Mouse (Mus musculus) A20 (cell line): ENCODE measurements around the gene Klhdc10.

Source experiments
- DNase-seq: peaks from one replicate; pipeline ENCODE4 v3.0.0-alpha.2; 2011; ENCODE audit warnings: low read depth, low spot score

Klhdc10 gene

DNA sequence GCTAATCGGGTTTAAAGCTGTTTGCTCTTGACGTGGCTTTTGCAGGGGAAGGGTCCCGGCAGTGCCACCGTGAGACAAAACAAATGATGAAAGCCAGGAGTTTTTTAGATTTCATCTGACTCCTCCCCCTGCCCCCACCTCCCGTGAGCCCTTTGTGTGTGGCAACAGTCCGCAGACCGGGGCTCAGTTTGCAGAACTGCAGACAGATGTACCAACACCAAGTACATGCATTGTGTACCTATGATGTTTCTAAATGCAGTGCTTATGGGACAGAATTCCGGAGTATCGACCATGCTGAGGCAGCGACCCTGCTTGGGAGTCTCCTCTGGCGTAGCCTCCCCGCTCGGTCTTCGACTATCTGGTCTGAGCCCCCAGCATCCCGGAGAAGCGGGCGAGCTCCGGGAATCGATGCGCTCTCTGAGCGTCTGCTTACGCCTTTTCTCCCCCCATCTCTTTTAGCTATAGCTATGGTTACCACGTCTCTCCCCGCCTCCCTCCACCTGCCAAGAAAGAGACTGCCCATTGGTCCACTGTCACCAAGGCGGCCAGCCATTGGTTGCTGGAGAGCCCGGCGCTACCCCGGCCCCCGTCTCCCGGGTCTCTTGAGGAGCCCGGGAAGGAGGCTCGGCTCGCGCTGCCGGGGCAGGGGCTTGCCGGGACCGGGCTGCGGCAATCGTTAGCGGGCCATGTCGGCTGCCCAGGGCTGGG, at the start of gene Klhdc10:
Klhdc10 (plus strand) TSS at position 561 of the 708 bp plus-strand sequence.
- peak; percentile 99 for DNase-seq

- DNase-seq, result no peak
Observed at GRCm38 (mm10) chr6:30352762-30353161, 48.9 kb upstream of the Klhdc10 start.

DNA sequence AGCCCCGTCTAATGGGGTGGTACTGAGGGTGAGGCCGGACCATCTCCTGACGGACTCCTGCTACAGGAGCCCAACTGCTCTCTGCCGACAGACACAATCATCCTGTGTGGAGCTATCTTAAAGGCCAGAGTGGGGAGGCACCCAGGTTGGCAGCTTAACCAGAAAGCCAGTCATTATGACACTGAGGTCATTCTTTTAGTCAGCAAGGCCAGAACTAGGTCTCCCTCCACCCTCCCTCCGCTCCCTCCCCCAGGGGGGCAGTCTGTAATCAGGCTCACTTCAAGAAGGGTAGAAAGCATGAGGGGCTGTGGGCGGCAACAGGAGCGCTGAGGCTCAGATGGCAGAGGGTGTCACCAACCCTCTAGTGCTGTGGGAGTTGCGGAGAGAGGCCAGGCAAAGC, 48.0 kb upstream of the Klhdc10 start:
- no peak for DNase-seq

GRCm38 (mm10) chr6:30354760-30355159, 46.9 kb upstream of the Klhdc10 start:
- peak; percentile 68 for DNase-seq

GRCm38 (mm10) chr6:30355701-30356100, 46.0 kb upstream of the Klhdc10 start:
- DNase-seq, result peak; percentile 10

DNA sequence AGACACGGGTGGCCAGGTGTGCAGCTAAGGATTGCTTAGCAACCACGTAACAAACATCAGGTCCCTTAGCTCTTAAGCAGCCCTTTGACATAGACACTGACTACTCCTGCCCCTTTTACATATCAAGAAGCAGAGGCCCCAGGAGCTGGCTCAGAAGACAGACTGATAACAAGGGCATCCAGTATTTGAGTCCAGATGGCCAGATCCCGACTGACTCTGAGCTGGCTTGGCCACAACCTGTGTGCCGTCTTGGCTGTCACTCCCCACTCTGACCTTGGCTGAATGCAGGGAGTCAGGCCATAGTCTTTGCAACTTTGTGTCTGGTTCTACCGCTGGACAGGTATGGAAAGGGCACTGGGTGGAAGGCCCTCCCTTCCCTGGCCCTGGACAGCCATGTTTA, 45.5 kb upstream of the Klhdc10 start:
- DNase-seq, result peak; percentile 25

GRCm38 (mm10) chr6:30356680-30357079, 45.0 kb upstream of the Klhdc10 start:
- DNase-seq, result no peak

- peak; percentile 82 for DNase-seq
Observed at GRCm38 (mm10) chr6:30357561-30358177, 44.0 kb upstream of the Klhdc10 start.

GRCm38 (mm10) chr6:30359762-30360509, 41.7 kb upstream of the Klhdc10 start:
- DNase-seq, result no peak

- DNase-seq, result no peak
Observed at GRCm38 (mm10) chr6:30363808-30364207, 37.9 kb upstream of the Klhdc10 start.

DNA sequence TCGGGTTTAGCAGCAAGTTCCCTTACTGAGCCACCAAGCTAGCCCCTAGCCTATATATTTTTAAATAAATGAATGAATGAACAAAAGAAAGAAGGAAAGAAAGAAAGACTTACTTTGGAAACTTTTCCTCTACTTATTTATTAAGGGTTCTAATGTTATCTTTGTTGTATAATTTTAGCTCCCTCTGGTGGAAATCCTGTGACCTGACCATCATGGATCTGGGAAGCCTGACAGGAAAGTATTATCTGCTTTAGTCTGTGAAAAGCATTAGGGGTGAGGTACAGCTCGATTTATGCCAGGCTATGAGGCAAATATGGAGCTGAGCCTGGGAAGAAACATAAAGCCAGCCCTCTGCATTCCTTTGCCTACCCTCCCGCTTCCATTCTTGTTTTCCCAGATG, 32.4 kb upstream of the Klhdc10 start:
- no peak for DNase-seq

DNA sequence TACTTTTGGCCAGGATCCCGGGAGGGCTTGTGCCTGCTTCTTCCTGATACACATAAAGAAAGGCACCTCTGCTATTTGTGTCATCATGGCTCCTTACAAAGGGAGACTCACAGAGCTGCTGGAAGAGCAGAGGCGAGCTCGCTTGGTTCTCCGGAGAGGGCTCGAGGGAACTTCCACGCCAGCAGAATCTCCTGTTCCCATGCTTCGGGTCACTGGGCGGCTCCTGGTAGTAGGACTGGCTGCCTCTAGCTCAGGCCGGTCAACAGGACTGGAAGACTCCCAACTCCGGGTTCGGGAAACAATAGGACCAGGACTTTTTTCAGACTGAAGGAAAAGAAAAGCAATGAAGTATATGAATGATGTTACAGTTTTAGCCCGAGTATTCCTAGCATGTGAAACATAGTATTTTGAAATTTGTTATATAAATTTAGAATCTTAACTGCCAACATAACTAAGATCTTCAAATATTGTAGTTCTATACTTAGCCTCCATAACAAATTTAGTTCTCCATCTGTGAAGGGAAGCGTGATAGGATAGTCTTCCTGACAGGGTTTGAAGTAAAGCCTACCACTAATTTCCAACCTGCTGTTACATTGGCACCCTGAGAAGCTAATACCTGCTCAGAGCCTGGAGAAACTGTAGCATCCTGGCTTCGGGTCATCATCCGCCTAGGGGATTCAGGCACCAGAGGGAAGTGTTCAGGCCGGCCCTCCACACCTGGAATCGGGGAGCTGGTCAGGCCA, 28.9 kb upstream of the Klhdc10 start:
- DNase-seq, result no peak

GRCm38 (mm10) chr6:30374731-30375510, 26.7 kb upstream of the Klhdc10 start:
- no peak for DNase-seq

GRCm38 (mm10) chr6:30375791-30376190, 25.9 kb upstream of the Klhdc10 start:
- DNase-seq, result no peak

GRCm38 (mm10) chr6:30381116-30381515, 20.6 kb upstream of the Klhdc10 start:
- DNase-seq, result peak; percentile 16

- peak; percentile 24 for DNase-seq
Observed at GRCm38 (mm10) chr6:30390271-30390670, 11.4 kb upstream of the Klhdc10 start.

- DNase-seq, result peak; percentile 95
Observed at GRCm38 (mm10) chr6:30390714-30391697, 10.7 kb upstream of the Klhdc10 start, which contains the start of gene Zc3hc1. Gene Zc3hc1 (minus strand): TSS chr6:30391028.

DNA sequence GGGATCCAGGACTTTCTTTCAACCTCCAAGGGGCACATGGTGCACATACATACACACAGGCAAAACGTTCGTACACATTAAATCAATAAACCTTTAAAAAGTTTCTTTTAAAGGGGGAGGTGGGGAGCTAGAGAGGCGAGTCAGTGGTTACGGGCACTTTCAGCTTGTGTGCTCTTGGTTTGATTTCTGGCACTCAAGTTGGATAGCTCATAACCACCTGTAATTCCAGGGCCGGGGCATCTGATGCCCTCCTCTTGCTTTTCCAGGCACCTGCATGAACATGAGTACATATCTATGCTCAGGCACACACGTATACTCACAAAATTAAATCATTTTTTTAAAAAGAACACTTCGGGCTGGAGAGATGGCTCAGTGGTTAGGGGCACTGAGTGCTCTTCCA, 9.7 kb upstream of the Klhdc10 start:
- no peak for DNase-seq

DNA sequence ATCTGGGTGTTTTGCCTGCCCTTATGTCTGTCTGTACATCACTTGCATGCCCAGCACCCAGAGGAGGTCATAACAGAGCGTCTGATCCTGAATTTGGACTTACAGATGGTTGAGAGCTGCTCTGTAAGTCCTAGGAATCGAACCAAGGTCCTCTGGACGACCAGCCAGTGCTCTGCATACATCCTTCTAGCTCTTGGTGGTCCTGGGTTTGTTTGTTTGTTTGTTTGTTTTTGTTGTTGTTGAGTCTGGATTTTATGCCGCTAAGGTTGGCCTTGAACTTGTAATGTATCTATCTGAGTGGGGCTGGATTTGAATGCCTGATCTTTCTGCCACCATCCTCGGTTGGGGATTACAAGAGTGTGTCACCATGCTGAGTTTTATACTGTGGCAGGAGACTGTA, 1.5 kb upstream of the Klhdc10 start:
- DNase-seq, result no peak

DNA sequence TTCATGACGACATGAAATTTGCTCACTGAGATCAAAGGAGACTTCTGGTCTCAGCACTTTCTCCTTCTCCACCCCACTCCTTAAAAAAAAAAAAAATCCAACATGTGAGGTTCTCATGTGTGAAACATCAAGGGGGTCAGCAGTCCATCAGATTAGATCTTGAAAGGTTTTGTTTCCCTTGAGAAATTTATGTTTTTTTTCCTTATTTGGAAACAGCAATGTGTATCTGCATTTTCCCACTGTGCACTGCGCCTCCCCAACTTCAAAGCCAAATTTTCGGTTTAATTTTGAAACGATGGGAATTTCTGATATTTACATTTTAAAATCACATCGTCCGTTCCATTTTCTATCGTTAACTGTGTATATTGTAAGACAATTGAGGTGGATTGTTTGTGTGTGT, 952 bp upstream of the Klhdc10 start:
- no peak for DNase-seq
